Mouse (Mus musculus) kidney, postnatal 4 days (tissue): ENCODE measurements at regions not wholly inside any gene's neighbourhood (a gene's known extent, or its start where the extent isn't known, plus 50 kb on each side); places are given as distances from the start of the nearest gene placed in this dataset.
A peak's percentile ranks its signal among the peaks of the same experiment; 100 is the strongest.

Source experiments
- DNase-seq, 2 experiments: peaks; one replicate each; pipeline ENCODE4 v3.0.0; 2021; ENCODE audit warnings: mixed read lengths in 2 of 2

DNA sequence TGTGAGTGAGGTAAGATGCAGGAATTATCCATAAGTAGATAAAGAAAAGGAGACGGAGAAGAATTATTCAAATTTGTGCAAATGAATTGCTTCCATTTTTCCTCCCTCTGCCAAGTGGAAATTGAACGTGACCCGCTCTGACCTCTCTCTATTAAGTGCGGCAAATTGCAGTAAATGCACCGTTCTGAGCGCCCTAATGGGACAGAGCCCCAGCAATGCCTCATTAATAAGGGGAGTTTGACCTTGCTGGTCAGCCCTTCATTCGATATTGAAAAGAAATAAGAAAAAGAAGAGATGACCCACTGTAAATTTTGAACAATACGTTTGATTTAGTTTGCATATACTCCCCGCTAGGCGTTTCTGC lies 137.0 kb downstream of the Gpat3 start:
- no peak for DNase-seq

DNA sequence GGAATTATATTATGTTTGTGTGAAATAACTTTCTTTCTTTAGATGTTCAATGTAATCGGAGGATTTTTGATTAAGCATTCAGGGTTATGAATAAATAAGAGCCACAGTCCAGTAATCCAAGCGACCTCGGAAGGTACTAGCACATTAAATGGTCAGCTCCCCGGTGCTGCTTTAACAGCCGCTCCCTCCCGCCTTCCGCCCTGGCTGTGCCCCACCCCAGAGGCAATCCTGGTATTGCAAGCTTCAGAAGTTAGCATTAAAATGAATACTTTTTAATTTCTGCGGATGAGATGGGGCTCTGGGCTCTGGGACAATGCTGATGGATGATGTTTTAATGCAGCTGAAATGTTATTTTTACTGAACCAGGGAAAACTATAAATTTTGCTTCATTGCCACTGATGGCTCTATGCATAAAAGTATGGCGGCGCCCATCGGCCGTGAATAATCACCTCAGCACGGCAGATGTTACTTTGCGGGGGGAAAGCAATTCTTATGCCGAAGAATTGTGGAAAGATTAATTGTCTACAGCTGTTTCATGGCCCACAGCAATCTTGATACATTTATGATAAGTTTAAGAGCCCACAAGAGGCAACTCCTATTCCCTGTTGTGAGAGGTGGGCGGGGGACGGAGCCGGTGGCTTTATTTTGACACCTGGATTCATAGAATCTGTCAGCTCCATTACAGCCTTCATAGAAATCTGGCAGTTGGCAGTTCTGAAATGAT lies 136.5 kb downstream of the Gpat3 start:
- no peak for DNase-seq

DNA sequence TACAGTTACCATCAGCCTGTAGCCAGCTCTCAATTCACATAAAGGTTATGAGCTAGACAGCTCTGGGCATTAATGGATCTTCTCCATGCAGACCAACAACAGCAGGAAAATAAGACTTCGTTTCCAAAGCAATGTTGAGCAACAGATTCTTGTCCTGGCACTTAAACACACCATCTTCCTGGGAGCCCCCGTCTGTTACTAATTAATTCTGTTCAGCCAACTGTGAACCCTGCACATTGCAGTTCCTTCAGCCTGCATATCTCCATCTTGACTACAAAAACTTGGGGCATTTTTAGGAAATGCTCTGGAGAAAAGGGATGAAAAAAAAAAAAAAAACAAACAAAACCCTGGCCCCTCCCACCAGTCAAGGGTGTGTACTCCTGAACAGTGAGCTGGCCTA lies 131.2 kb downstream of the Gpat3 start:
- DNase-seq: peak; percentile 6 to 20

DNA sequence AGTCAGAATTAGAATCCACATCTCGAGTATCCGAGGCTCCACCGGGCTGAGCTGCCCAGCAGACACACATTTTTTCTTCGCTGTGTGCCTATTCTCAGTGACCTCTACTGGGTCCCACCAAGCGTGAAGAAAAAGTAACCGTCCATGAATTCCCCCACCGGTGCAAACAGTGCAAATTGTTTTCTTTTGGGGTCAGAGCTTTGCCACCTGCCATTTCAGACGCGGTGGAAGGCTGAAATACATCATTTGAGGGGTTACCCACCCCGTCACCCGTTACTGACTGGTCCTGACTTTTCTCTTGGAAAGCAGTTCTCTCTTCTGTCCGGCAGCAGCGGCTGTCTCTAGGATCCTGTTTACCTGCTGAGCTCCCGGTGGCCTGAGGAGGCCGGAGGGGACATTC lies 105.7 kb downstream of the Gpat3 start:
- DNase-seq: peak; percentile 6 to 26
